Mouse (Mus musculus) right cerebral cortex, postnatal 36 days (tissue): ENCODE data around the gene H6pd.
A peak's percentile ranks its signal among the peaks of the same experiment; 100 is the strongest.

Experiments
- DNase-seq, 2 experiments: peaks; one replicate each; pipeline ENCODE4 v3.0.0; 2022; ENCODE audit warnings: low spot score in 2 of 2, mixed read lengths in 1 of 2

The H6pd gene

GRCm38 (mm10) chr4:149998786-149999509, 9.9 kb downstream of the H6pd start:
- DNase-seq = no peak

GRCm38 (mm10) chr4:149997999-149998398, 10.8 kb downstream of the H6pd start:
- DNase-seq = no peak

- no peak for DNase-seq
Measured at GRCm38 (mm10) chr4:149996440-149996839, 12.4 kb downstream of the H6pd start.

- DNase-seq = no peak
Measured at GRCm38 (mm10) chr4:149995911-149996310, 12.9 kb downstream of the H6pd start.

- no peak for DNase-seq
Measured at GRCm38 (mm10) chr4:149994218-149994617, 14.6 kb downstream of the H6pd start.

GRCm38 (mm10) chr4:149992670-149993032, 16.2 kb downstream of the H6pd start:
- DNase-seq = no peak

- DNase-seq = no peak
Measured at GRCm38 (mm10) chr4:149991755-149992669, 16.8 kb downstream of the H6pd start.

- no peak for DNase-seq
Measured at GRCm38 (mm10) chr4:149990954-149991633, 17.7 kb downstream of the H6pd start.

GRCm38 (mm10) chr4:149990212-149990953, 18.4 kb downstream of the H6pd start:
- DNase-seq = no peak

GRCm38 (mm10) chr4:149988931-149989556, 19.8 kb downstream of the H6pd start:
- DNase-seq = peak; percentile 81 to 84

- DNase-seq = no peak
Measured at GRCm38 (mm10) chr4:149988301-149988700, 20.5 kb downstream of the H6pd start.

- no peak for DNase-seq
Measured at GRCm38 (mm10) chr4:149986671-149987417, 22.0 kb downstream of the H6pd start.

- DNase-seq = no peak
Measured at GRCm38 (mm10) chr4:149983921-149984645, 24.7 kb downstream of the H6pd start.

- DNase-seq = no peak
Measured at GRCm38 (mm10) chr4:149982154-149982553, 26.7 kb downstream of the H6pd start.

GRCm38 (mm10) chr4:149979819-149980308, 29.0 kb downstream of the H6pd start:
- DNase-seq = peak; percentile 76 to 79

- no peak for DNase-seq
Measured at GRCm38 (mm10) chr4:149978820-149979219, 30.0 kb downstream of the H6pd start.

GRCm38 (mm10) chr4:149977801-149978544, 30.9 kb downstream of the H6pd start:
- no peak for DNase-seq

- peak in 1 of 2 experiments; percentile 52 for DNase-seq
Measured at GRCm38 (mm10) chr4:149977181-149977580, 31.6 kb downstream of the H6pd start.
